Mouse (Mus musculus) cortical plate, adult 2 months (tissue): ENCODE results near the gene Plpp7.

Experiments used
- CTCF ChIP-seq: fragments of 200-500 bp; IDR thresholded peaks from 2 replicates; pipeline ENCODE4 v1.5.1; 2011; ENCODE audit warnings: mild to moderate bottlenecking, control low read depth, low read length; ENCODE audit not compliant: insufficient read depth; ENCODE audit errors: extremely low read depth
- POLR2A ChIP-seq: fragments of 200-500 bp; IDR thresholded peaks from 2 replicates; pipeline ENCODE4 v1.6.1; 2011; ENCODE audit warnings: mild to moderate bottlenecking, low read length, control low read depth; ENCODE audit not compliant: insufficient read depth; ENCODE audit errors: extremely low read depth

DNA sequence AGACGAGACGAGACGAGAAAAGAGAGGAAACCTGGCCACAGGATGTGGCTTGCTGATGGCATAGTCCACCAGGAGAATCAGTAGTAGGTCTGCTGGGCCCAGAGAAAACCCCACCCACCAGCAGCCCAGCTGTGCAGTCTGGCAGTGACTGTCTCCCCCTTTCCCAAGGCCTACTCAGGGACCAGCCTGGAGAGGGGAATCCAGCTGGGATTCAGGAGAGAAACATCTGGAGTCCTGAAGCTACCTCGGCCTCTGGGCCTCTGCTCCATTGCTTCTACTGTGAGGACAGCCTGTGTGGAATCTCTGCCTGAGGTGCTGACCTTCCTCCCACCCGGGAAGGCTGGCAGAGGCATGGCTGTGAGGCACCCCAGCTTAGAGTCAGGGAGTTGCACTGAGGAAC lies 25.8 kb downstream of the Plpp7 start:
- no peak for TF ChIP-seq CTCF
- no peak for TF ChIP-seq POLR2A
